Mouse (Mus musculus) ES-E14 (cell line): ENCODE measurements at regions not wholly inside any gene's neighbourhood (a gene's known extent, or its start where the extent isn't known, plus 50 kb on each side); places are given as distances from the start of the nearest gene placed in this dataset.

Experiments
- DNase-seq: peaks from one replicate; pipeline ENCODE4 v3.0.0-alpha.2; 2013; ENCODE audit warnings: low read depth, low spot score
- H3K27ac ChIP-seq: 2 replicates; pipeline ENCODE4 v1.5.1; 2012; ENCODE audit warnings: low read depth, mild to moderate bottlenecking, low read length, moderate library complexity, mixed read lengths; ENCODE audit not compliant: poor library complexity, insufficient read depth, severe bottlenecking
- H3K36me3 ChIP-seq: 2 replicates; pipeline ENCODE4 v1.6.1; 2012; ENCODE audit warnings: mild to moderate bottlenecking, low read length, moderate library complexity, mixed read lengths; ENCODE audit not compliant: control insufficient read depth, poor library complexity, insufficient read depth, severe bottlenecking
- H3K4me1 ChIP-seq, 2 experiments: fragments of 150-350 bp in 1 of 2; sonication (generic) in 1 of 2; 2 replicates each; pipeline ENCODE4 v1.6.1; 2012; ENCODE audit warnings: low read length in 2 of 2, mild to moderate bottlenecking in 1 of 2, mixed read lengths in 1 of 2; ENCODE audit not compliant: control insufficient read depth in 2 of 2, insufficient read depth in 2 of 2, poor library complexity in 1 of 2
- H3K4me3 ChIP-seq, 2 experiments: fragments of 150-350 bp in 1 of 2; sonication (generic) in 1 of 2; 2 replicates each; pipeline ENCODE4 v1.5.1; 2012; ENCODE audit warnings: low read length in 2 of 2, low read depth in 1 of 2, mild to moderate bottlenecking in 1 of 2, mixed read lengths in 1 of 2; ENCODE audit not compliant: insufficient read depth in 1 of 2, poor library complexity in 1 of 2, severe bottlenecking in 1 of 2
- H3K9ac ChIP-seq: 2 replicates; pipeline ENCODE4 v1.6.1; 2012; ENCODE audit warnings: low read depth, mild to moderate bottlenecking, low read length, mixed read lengths; ENCODE audit not compliant: poor library complexity, insufficient read depth, severe bottlenecking
- H3K9me3 ChIP-seq: fragments of 150-350 bp; sonication (generic); 2 replicates; pipeline ENCODE4 v1.6.1; 2012; ENCODE audit warnings: low read depth, mild to moderate bottlenecking, low read length; ENCODE audit not compliant: control insufficient read depth, insufficient read depth
- CHD2 ChIP-seq: IDR thresholded peaks from 2 replicates; pipeline ENCODE4 v1.6.1; 2014; ENCODE audit warnings: mild to moderate bottlenecking, low read depth, low read length, inconsistent platforms
- HCFC1 ChIP-seq: IDR thresholded peaks from 2 replicates; pipeline ENCODE4 v1.6.1; 2012; ENCODE audit warnings: low read length, inconsistent platforms, borderline replicate concordance; ENCODE audit not compliant: insufficient read depth
- MAFK ChIP-seq: IDR thresholded peaks from 2 replicates; pipeline ENCODE4 v1.6.1; 2014; ENCODE audit warnings: mild to moderate bottlenecking, low read depth, low read length, inconsistent platforms; ENCODE audit not compliant: insufficient read depth
- ZC3H11A ChIP-seq: IDR thresholded peaks from 2 replicates; pipeline ENCODE4 v1.6.1; 2012; ENCODE audit warnings: low read depth, mild to moderate bottlenecking, inconsistent platforms, low read length, borderline replicate concordance
- ZNF384 ChIP-seq: IDR thresholded peaks from 2 replicates; pipeline ENCODE4 v1.6.1; 2012; ENCODE audit warnings: low read depth, low read length, inconsistent platforms
- in situ Hi-C, 2 experiments: fragments of 600-800 bp; cut with MboI; formaldehyde crosslinking; loops; one replicate each; pipeline ENCODE4 v1.15.1; 2025; ENCODE audit warnings: low sequenced_read_pairs in 2 of 2, inconsistent platforms in 1 of 2; ENCODE audit not compliant: unreplicated experiment in 2 of 2

DNA sequence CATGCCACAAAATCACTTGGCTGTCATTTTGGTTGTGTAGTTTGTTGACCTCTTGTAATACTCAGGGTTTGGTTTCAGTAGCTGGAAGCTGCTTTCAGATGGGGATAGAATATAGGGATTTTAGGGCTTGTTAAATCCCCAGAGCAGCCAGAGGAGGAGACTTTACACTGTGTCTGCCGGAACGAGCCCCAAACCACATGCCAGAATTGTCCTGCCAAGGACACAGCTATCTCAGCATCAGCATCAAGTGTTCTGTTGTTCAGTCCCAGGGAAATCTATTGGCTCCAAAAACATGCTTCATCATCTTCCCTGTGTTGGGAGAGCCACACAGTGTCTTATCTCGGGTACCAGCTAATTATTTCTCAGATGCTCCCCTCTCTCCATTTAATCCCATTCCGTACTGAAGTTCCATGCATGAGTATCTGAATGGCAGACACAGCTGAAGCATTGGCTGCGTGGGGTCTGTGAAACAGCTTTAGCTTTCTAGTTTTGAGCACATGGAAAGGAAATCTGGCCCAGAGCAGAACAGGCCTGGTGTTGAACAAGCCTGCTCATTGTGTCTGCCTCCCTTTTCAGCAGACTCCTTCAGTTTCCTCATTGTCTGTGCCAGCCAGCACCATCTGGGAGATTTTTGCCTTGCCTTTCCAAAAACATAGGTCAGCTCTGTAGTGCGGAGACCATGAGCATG lies 264.8 kb downstream of the Cd109 start:
- in situ Hi-C loops, result no loop called here
- Histone ChIP-seq H3K9me3 (no peaks in the 10 kb centered on the region), H3K4me3 (no peak overlapping the region), H3K9ac (no peak overlapping the region), H3K4me1 (no peaks in the 10 kb centered on the region), H3K27ac (no peak overlapping the region), H3K36me3 (no peaks in the 10 kb centered on the region)
- no peak for TF ChIP-seq HCFC1
- TF ChIP-seq CHD2, result no peak
- no peak for TF ChIP-seq ZC3H11A
- no peak for TF ChIP-seq ZNF384
- TF ChIP-seq MAFK, result no peak
- no peak for DNase-seq

DNA sequence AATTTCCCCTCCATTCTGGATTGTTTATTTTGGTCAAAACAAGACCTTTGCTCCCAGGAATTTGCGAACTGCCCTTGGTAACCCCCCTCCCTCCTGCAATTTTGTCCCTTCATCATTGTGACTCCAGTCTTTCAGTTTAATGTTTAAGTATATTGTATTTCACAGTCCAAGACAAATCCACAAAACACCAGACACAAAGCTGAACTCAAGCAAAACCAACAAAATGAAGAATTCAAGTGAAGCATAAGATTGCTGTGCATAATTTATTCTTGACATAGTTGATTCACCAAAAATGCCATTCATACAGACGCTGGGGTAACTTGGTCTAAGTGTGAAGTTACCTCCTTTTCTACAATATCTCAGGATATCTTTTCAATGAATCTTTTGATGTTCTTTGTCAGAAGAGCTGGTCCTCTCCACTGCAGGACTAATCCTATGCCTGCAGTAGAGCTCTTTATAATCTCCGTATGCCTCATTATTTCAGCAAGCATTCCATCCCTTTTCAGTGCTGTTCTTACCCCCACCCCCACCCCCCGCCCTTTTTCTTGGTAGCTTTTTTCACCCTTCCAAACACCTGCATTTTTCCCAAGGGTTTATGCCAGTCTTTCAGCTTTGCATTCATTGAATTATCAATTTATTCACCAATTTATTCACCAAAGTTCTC lies 265.4 kb downstream of the Cd109 start:
- Histone ChIP-seq H3K27ac (no peak overlapping the region), H3K9me3 (no peaks in the 10 kb centered on the region), H3K4me3 (no peak overlapping the region), H3K9ac (no peak overlapping the region), H3K36me3 (no peaks in the 10 kb centered on the region), H3K4me1 (no peaks in the 10 kb centered on the region)
- TF ChIP-seq MAFK, result no peak
- no peak for TF ChIP-seq CHD2
- no peak for TF ChIP-seq ZC3H11A
- in situ Hi-C loops, result no loop called here
- no peak for DNase-seq

DNA sequence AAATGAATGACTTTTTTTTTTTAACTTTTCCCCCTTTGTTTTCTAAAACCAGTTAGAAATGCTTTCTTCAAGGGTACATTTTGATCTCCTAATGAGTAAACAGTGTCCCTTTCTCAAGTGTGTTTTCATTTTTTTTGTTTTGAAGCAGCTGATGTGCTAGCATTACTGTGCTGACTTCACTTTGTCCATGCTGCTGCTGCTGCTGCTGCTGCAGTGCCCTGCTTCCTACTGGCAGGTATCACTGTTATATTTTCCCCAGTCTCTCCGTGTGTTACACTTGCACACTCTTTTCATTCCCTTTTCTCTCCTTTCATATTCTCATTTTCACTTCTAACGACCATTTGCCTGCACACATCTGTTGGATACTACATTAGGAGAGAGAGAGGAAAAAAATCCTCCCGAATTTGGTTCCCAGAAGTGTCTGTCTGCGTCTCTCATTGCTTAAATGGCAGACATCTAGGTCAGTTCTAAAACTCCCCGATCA lies 266.0 kb downstream of the Cd109 start:
- no peak for TF ChIP-seq CHD2
- TF ChIP-seq ZC3H11A, result no peak
- no peak overlapping the region for H3K27ac ChIP-seq
- DNase-seq, result no peak
- H3K4me3 ChIP-seq, result no peak overlapping the region
- in situ Hi-C loops, result no loop called here
- H3K36me3 ChIP-seq, result no peaks in the 10 kb centered on the region
- H3K9ac ChIP-seq, result no peak overlapping the region
- H3K4me1 ChIP-seq, result no peaks in the 10 kb centered on the region
- no peaks in the 10 kb centered on the region for H3K9me3 ChIP-seq

DNA sequence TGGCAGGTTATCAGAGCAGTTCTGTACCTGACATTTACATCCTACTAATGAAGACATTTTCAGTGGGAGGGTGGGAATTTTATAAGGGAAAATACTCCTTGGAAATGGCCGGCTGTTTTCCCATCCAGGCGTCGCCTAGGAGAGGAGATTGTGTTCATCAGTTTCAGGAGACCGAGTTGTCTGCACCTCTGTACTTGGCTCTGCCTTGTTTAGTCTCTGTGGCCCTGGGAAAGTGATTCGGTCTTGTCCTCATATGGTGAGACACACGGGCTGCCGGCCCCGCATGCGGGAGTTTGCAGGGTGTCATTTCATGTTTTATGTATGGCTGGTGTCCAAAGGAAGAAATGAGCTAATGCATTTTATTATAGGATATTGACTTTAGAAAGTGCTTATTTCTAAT lies 287.9 kb downstream of the Cd109 start:
- no peaks in the 10 kb centered on the region for H3K36me3 ChIP-seq
- DNase-seq, result no peak
- no peak overlapping the region for H3K4me3 ChIP-seq
- H3K9ac ChIP-seq, result no peak overlapping the region
- H3K27ac ChIP-seq, result no peak overlapping the region
- in situ Hi-C loops, result no loop called here
- no peaks in the 10 kb centered on the region for H3K4me1 ChIP-seq
- no peaks in the 10 kb centered on the region for H3K9me3 ChIP-seq
- TF ChIP-seq ZNF384 (no peak), HCFC1 (no peak), CHD2 (no peak), ZC3H11A (no peak), MAFK (no peak)

DNA sequence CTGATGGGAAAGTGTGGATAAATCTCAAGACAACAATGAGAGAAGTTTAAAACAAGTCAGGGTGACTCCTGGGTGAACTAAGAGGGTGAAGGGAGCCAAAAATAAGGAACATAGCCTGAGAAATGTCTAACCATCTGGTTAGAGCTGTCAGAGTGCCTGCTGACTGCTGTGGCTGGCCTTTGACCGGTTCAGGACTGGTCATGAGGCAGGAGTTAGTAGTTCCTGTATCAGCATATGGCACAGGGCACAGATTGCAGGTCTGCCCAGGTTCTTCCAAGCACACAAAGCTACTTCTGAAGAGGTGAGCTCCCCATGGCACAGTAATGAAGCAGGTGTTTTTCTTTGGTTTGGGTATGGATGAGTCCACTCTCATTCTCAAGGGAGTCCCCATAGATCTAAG lies 302.0 kb downstream of the Cd109 start:
- no peak overlapping the region for H3K27ac ChIP-seq
- TF ChIP-seq CHD2 (no peak), HCFC1 (no peak), MAFK (no peak), ZNF384 (no peak), ZC3H11A (no peak)
- DNase-seq, result no peak
- no peak overlapping the region for H3K9ac ChIP-seq
- no peaks in the 10 kb centered on the region for H3K36me3 ChIP-seq
- H3K4me3 ChIP-seq, result no peak overlapping the region
- H3K9me3 ChIP-seq, result no peaks in the 10 kb centered on the region
- no peaks in the 10 kb centered on the region for H3K4me1 ChIP-seq
- in situ Hi-C loops, result no loop called here
